Mouse (Mus musculus): Measurements from ENCODE around the gene Il27ra.
A peak's percentile ranks its signal among the peaks of the same experiment; 100 is the strongest.
"Not testable (repeated sequence)": the region's sequence is repeated elsewhere in the genome, so short reads cannot be mapped to it uniquely, and the experiment has no call there.

The Il27ra gene

GRCm38 (mm10) chr8:83999057-83999705 is 43.2 kb downstream of the Il27ra start:
- DNase-seq (ENCODE audit: low read depth, low spot score): no peak
- Histone ChIP-seq H3K27me3 (ENCODE audit: control insufficient read depth, insufficient read depth, low read length, poor library complexity, severe bottlenecking) (no peaks in the 10 kb centered on the region), H3K36me3 (ENCODE audit: control insufficient read depth, insufficient read depth, low read length, poor library complexity, severe bottlenecking) (no peaks in the 10 kb centered on the region; the same call in 1 of the 2 replicates)

DNA sequence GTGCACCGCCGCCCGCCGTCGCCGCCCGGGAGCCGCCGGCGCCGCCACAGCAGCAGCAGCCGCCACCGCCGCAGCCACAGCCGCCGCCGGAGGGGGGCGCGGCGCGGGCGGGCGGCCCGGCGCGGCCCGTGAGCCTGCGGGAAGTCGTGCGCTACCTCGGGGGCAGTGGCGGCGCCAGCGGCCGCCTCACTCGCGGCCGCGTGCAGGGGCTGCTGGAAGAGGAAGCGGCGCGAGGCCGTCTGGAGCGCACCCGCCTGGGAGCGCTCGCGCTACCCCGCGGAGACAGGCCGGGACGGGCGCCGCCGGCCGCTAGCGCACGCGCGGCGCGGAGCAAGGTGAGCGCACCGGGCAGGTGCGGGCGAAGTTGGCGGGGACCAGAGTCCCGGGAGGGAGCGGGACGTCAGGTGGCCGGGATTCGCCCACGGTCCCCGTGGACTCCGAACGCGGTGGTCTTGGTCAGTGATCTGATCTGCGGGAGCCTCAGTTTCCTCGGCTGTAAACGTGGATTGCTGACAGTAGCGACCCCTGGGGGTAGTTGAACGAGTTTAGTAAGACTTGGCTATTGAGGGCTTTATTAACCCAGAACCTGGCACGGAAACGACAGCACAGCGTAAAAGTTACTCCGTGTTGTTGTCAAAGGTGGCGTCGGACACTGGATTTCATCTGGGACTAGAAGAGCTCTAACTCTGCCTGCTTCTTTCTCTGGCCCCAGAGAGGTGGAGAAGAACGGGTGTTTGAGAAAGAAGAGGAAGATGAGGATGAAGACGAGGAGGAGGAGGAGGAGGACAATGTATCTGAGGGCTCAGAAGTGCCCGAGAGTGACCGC is 43.9 kb downstream of the Il27ra start:
- H3K27me3 ChIP-seq (ENCODE audit: control insufficient read depth, insufficient read depth, low read length, poor library complexity, severe bottlenecking): no peaks in the 10 kb centered on the region
- DNase-seq (ENCODE audit: low read depth, low spot score): peak; percentile 81

GRCm38 (mm10) chr8:83997511-83998141 is 44.8 kb downstream of the Il27ra start, which contains the start of gene Samd1:
Gene Samd1, plus strand, starts transcription at chr8:83997672.
- H3K27me3 ChIP-seq (ENCODE audit: control insufficient read depth, insufficient read depth, low read length, poor library complexity, severe bottlenecking): no peaks in the 10 kb centered on the region
- peak; percentile 58 for DNase-seq (ENCODE audit: low read depth, low spot score)

More for the DNA sequence above, 43.9 kb downstream of the Il27ra start:
- H3K36me3 ChIP-seq (ENCODE audit: control insufficient read depth, insufficient read depth, low read length, poor library complexity, severe bottlenecking): no peaks in the 10 kb centered on the region; the same call in 1 of the 2 replicates

DNA sequence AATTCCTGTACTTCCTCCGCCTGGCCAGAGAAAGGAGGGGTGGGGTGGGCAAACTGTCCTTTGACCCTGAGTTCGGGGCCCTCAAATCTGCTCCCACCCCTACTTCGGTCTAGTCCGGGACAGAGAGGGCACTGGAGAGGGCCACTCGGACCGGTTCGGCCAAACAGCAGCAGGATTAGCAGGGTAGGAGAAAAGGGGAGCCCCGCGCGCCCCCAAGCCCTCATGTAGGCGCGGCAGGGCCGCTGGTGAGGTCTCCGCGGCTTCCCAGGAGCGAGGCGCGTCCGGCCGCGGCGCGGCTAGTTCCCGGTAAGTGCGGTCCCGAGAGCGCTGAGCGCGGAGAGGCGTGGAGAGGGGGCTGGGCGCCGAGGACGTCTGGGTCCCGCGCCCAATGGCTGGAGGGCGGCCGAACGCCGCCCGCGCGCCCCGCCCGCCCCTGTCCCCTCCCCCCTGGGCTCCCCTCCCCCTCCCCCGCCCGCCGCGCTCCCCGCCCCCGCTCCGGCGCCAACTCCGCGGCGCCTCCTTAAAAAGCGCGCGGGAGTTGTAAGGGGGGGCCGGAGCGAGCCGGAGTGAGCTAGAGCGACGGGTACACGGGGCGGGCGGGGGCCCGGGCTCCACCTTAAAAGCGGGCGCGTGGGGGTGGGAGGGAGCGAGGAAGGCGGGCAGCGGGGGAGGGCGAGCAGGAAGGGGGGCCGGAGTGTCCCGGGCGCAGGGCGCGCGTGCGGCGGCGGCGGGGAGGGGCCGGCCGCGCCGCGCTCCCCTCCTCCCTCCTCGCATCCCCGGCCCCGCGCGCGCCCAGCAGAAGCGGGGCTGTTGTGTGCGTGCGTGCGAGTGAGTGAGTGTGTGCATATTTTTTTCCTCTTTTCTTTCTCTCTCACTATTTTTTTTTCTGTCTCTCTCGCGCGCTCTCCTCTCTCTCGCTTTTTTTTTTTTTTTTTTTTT is 45.6 kb downstream of the Il27ra start:
- peak; percentile 84 for DNase-seq (ENCODE audit: low read depth, low spot score)
- Histone ChIP-seq H3K36me3 (ENCODE audit: control insufficient read depth, insufficient read depth, low read length, poor library complexity, severe bottlenecking) (no peaks in the 10 kb centered on the region; the same call in 1 of the 2 replicates), H3K27me3 (ENCODE audit: control insufficient read depth, insufficient read depth, low read length, poor library complexity, severe bottlenecking) (no peaks in the 10 kb centered on the region)

More at GRCm38 (mm10) chr8:83997511-83998141, 44.8 kb downstream of the Il27ra start, which contains the start of gene Samd1:
- no peaks in the 10 kb centered on the region; the same call in 1 of the 2 replicates for H3K36me3 ChIP-seq (ENCODE audit: control insufficient read depth, insufficient read depth, low read length, poor library complexity, severe bottlenecking)

DNA sequence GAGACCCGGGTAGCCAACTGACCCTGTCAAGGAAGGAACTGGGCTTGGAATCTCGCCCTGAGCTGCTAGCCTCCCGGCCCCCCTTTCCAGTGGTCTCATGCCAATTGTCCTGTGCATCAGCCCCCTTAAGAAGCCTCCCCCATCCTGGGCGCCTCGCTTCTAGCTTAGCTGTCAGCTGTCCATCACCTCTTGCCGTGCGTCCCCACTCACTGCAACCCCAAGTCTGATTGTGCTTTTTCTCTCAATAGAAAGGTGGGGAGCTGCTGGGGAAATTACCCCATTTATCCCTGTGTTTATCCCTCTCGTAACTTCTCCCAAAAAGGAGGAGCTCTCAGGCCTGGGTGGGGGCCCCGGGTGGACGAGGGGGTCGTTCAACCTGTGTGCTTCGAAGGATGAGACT is 46.4 kb downstream of the Il27ra start:
- no peaks in the 10 kb centered on the region; the same call in none of the 2 replicates for H3K36me3 ChIP-seq (ENCODE audit: control insufficient read depth, insufficient read depth, low read length, poor library complexity, severe bottlenecking)
- H3K27me3 ChIP-seq (ENCODE audit: control insufficient read depth, insufficient read depth, low read length, poor library complexity, severe bottlenecking): no peaks in the 10 kb centered on the region
- no peak for DNase-seq (ENCODE audit: low read depth, low spot score)

DNA sequence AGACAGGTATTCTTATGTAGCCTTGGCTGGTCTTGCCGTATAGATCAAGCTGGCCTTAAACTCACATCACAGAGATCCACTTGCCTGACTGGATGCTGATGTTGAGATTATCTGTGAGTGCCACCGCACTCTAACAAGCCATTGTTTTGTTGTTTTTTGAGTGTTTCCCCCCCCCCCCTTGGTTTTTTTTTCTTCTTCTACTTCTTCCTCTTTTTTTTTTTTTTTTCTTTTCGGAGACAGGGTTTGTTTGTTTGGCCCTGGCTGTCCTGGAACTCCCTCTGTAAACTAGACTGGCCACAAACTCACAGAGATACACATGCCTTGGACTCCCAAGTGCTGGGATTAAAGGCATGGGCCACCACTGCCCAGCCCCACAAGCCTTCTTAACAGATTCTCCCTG is 48.4 kb downstream of the Il27ra start:
- Histone ChIP-seq H3K27me3 (ENCODE audit: control insufficient read depth, insufficient read depth, low read length, poor library complexity, severe bottlenecking) (no peaks in the 10 kb centered on the region), H3K36me3 (ENCODE audit: control insufficient read depth, insufficient read depth, low read length, poor library complexity, severe bottlenecking) (no peaks in the 10 kb centered on the region; the same call in 1 of the 2 replicates)
- peak; percentile 17 for DNase-seq (ENCODE audit: low read depth, low spot score)

- DNase-seq (ENCODE audit: low read depth, low spot score): no peak
- no peaks in the 10 kb centered on the region for H3K27me3 ChIP-seq (ENCODE audit: control insufficient read depth, insufficient read depth, low read length, poor library complexity, severe bottlenecking)
- peaks cover 4% of the 10 kb centered on the region; the same call in 1 of the 2 replicates for H3K36me3 ChIP-seq (ENCODE audit: control insufficient read depth, insufficient read depth, low read length, poor library complexity, severe bottlenecking)
Observed at GRCm38 (mm10) chr8:83992488-83992887, 49.9 kb downstream of the Il27ra start.

GRCm38 (mm10) chr8:83990170-83990569 is 52.2 kb downstream of the Il27ra start:
- Histone ChIP-seq H3K36me3 (ENCODE audit: control insufficient read depth, insufficient read depth, low read length, poor library complexity, severe bottlenecking) (peaks cover 10% of the 10 kb centered on the region; the same call in 1 of the 2 replicates), H3K27me3 (ENCODE audit: control insufficient read depth, insufficient read depth, low read length, poor library complexity, severe bottlenecking) (no peaks in the 10 kb centered on the region)
- DNase-seq (ENCODE audit: low read depth, low spot score): no peak

DNA sequence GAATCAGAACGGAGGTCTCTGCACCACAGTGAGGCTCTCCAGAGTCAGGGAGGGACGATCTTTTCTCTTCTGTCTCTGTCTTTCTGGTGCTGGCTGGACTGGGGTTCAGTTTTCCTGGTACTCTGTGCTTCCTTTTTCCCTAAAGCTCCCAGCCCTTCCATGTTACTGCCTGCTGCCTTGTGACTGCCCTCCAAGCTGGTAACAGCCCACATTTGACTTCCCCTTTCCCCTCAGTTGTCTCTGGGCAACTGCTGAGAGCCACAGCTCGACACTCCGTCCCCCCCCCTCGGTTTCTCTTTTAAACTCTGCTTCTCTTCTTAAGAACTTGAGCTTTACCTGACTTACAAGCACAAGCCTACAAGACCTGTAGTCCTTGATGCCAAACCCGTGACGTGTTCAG is 53.1 kb downstream of the Il27ra start:
- H3K27me3 ChIP-seq (ENCODE audit: control insufficient read depth, insufficient read depth, low read length, poor library complexity, severe bottlenecking): no peaks in the 10 kb centered on the region
- peak; percentile 21 for DNase-seq (ENCODE audit: low read depth, low spot score)
- peaks cover 12% of the 10 kb centered on the region; the same call in 1 of the 2 replicates for H3K36me3 ChIP-seq (ENCODE audit: control insufficient read depth, insufficient read depth, low read length, poor library complexity, severe bottlenecking)

DNA sequence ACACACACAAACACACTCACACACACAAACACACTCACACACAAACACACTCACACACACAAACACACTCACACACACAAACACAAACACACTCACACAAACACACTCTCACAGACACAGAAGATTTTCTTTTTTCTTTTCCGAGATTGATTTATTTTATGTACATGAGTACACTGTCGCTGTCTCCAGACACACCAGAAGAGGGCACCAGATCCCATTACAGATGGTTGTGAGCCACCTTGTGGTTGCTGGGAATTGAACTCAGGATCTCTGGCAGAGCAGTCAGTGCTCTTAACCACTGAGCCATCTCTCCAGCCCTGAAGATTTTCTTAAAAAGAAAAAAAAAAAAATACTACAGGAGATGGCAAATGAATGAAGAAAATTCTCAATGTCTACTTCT is 59.2 kb downstream of the Il27ra start:
- DNase-seq (ENCODE audit: low read depth, low spot score); H3K27me3 ChIP-seq (ENCODE audit: control insufficient read depth, insufficient read depth, low read length, poor library complexity, severe bottlenecking); H3K36me3 ChIP-seq (ENCODE audit: control insufficient read depth, insufficient read depth, low read length, poor library complexity, severe bottlenecking): not testable (repeated sequence)

GRCm38 (mm10) chr8:83982449-83982848 is 59.9 kb downstream of the Il27ra start:
- DNase-seq (ENCODE audit: low read depth, low spot score): no peak
- H3K27me3 ChIP-seq (ENCODE audit: control insufficient read depth, insufficient read depth, low read length, poor library complexity, severe bottlenecking): no peaks in the 10 kb centered on the region
- peaks cover 8% of the 10 kb centered on the region; the same call in 1 of the 2 replicates for H3K36me3 ChIP-seq (ENCODE audit: control insufficient read depth, insufficient read depth, low read length, poor library complexity, severe bottlenecking)

DNA sequence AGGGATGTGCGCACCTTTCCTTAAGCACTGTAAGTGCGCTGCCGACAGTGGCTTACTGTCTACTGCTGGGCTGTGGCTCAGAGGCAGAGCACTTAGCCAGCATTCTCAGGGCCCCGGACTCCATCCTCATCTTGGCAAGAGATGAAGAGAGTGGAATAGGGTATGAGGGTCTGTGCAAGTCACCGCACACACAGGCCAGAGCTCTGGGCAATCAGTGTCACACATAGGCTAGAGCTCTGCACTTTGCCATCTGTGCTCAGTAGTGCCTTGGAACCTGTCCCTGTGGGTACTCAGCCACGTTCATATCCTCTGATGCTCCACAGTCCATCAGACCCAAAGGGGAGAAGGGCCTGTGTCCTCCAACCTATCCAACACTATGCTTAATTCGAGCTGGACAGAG is 60.9 kb downstream of the Il27ra start:
- DNase-seq (ENCODE audit: low read depth, low spot score): no peak
- peaks cover 6% of the 10 kb centered on the region; the same call in 1 of the 2 replicates for H3K36me3 ChIP-seq (ENCODE audit: control insufficient read depth, insufficient read depth, low read length, poor library complexity, severe bottlenecking)
- H3K27me3 ChIP-seq (ENCODE audit: control insufficient read depth, insufficient read depth, low read length, poor library complexity, severe bottlenecking): no peaks in the 10 kb centered on the region

DNA sequence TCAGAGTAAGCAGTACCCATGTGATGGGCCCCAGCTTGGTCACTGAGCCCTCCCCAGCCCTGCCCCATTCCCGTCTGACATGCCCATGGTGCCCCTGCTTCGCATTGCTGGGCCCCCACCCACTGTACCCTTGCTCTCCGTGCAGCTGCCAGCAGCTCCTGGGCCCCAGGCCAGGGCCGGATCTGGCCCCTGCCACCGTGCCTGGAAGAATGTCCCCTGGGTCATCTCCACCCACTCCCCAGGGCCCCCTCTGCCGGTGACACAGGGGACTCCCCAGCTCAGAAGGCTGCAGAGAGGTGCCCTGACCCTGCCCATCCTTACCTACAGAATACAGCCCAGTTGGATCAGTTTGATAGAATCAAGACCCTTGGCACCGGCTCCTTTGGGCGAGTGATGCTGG is 61.5 kb downstream of the Il27ra start:
- no peak for DNase-seq (ENCODE audit: low read depth, low spot score)
- no peaks in the 10 kb centered on the region for H3K27me3 ChIP-seq (ENCODE audit: control insufficient read depth, insufficient read depth, low read length, poor library complexity, severe bottlenecking)
- peaks cover 2% of the 10 kb centered on the region; the same call in 1 of the 2 replicates for H3K36me3 ChIP-seq (ENCODE audit: control insufficient read depth, insufficient read depth, low read length, poor library complexity, severe bottlenecking)

Measured in splenic B cell, adult 2 months (primary cell).